Mouse (Mus musculus) frontal cortex, postnatal 25 days (tissue): Measurements from ENCODE around the gene Rapgefl1.
"Not testable (repeated sequence)": the region's sequence is repeated elsewhere in the genome, so short reads cannot be mapped to it uniquely, and the experiment has no call there.

Source experiments
- DNase-seq, 2 experiments: peaks; one replicate each; pipeline ENCODE4 v3.0.0; 2022; ENCODE audit warnings: low spot score in 2 of 2

Rapgefl1 gene

DNA sequence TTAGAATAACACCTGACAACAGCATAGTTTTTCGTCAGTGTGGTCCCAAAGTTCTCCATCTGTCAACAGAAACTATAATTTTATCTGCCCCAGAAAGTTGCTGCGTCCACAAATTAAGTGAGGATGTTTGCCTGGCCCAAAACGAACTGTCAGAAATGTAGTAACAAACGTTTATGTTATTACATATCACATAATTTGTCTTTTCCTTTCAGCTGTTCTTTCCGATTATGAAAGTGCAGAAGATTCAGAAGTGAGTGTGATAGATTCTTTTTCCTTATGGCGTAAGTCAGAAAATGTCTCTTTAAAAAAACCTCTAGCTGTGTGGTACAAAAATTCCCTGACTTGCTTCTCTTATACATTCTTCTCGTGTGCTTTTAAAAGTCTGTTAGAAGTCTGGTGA, 25.9 kb upstream of the Rapgefl1 start:
- DNase-seq, result no peak

DNA sequence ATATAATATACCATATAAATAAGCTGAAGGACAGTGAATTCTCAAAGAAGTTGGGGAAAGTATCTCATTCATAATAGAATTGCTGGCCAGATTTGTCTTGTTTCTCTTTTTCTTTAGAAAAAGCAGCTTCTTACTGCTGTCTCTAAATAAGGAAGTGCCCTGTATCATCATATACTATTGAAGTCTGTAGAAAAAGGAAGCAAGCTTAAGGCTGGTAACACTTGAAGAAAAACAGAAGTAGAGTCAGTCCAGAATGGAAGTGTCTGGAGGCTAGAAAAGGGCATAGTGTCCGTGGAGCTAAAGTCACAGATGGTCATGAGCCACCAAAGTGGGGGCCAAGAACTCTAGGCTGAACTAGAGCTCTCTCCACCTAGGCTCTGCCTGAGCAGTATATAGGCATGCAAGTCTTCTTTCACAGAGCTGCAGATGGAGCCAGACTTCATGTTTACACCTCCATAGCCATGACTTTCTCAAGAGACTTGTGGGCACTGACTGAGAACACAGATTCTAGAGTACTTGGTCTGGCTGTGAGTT, 19.8 kb upstream of the Rapgefl1 start:
- no peak for DNase-seq

DNA sequence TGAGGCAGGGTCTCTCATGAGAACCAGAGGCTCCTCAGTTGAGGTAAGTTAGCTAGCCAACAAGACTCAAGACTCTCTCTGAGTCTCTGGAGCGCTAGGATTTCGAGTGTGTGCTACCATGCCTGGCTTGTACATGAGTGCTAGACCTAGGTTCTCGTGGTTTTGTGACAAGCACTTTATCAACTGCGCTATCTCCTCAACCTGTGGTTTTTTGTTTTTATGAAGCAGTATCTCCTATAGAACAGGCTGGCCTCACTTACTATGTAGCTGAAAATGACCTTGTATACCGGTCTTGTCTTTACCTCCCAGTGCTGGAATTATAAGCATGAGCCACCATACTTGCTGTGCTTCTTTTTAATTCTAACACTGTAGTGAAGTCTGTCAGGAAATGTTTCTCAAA, 15.6 kb upstream of the Rapgefl1 start:
- DNase-seq, result no peak

- DNase-seq, result not testable (repeated sequence)
These were observed 10.5 kb upstream of the Rapgefl1 start for GRCm38 (mm10) chr11:98826071-98826470.

GRCm38 (mm10) chr11:98827877-98828276, 8.7 kb upstream of the Rapgefl1 start:
- no peak for DNase-seq

DNA sequence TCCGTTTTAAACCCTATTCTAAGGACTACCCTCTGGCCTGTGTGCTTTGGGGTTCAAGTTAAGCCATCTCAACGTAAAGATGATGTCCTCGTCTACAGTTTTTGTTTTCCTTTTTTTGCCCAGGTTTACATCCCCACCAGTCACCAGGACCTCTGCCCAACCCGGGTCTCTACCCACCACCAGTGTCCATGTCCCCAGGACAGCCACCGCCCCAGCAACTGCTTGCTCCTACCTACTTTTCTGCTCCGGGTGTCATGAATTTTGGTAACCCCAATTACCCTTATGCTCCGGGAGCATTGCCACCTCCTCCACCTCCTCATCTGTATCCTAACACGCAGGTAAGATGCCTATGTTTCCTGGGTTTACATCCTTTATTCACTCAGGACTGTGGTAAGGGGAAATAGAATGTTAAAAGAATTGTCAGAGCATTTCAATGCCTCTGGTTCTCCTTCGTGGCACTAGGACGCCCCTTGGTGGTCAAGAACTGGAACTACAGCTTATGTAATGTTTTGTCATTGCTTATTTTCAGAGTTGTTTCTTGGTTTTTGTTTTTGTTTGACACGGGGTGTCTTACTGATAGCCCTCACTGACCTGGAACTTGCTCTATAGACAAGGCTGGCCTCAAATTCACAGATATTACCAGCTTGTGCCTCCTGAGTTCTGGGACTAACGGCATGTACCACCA, 7.4 kb upstream of the Rapgefl1 start:
- DNase-seq, result no peak

- no peak for DNase-seq
These were observed 6.7 kb upstream of the Rapgefl1 start for GRCm38 (mm10) chr11:98829875-98830274.

DNA sequence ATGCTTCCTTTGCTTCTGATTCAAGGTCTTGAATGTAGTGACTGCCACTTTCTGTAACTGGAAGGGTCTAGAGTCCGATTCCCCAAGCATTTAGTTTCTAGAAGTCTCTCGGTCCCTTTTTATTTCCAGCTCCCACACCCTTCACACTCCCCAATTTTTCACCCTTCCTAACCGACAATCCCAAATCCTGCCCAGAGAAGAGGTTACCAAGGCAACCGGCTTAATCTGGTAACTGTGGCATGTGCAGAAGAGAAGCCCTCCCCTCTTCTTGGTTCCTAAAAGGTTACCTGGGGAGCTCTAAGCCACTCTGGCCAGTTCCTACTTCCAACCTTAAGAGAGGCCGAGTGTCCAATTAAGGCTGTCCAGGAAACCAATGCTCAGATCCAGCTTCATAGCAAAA, 1.3 kb upstream of the Rapgefl1 start:
- DNase-seq, result no peak

- no peak for DNase-seq
These were observed 860 bp upstream of the Rapgefl1 start for GRCm38 (mm10) chr11:98835725-98836124.

DNA sequence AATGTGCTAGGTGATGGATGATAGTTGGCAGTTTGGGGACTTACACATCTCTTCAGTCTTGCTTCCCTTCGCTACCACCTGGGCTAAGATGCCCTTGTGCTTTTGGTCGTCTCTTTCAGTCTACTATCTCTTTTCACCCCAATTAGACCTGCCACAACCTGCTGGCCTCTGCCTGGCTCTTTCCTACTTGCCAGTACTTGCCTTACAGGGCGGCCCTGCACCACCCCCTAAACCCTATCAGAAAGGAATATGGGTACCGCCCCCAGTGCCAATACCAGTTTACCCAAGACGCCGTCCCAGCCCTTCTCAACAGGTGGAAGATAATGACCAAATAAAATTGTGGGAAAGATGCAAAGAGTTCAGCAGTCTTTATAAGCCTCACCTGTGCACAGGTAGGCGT, 457 bp upstream of the Rapgefl1 start:
- no peak for DNase-seq

- DNase-seq, result no peak
These were observed 683 bp downstream of the Rapgefl1 start for GRCm38 (mm10) chr11:98837231-98837704.

GRCm38 (mm10) chr11:98837917-98838316, 1.3 kb downstream of the Rapgefl1 start:
- no peak for DNase-seq

DNA sequence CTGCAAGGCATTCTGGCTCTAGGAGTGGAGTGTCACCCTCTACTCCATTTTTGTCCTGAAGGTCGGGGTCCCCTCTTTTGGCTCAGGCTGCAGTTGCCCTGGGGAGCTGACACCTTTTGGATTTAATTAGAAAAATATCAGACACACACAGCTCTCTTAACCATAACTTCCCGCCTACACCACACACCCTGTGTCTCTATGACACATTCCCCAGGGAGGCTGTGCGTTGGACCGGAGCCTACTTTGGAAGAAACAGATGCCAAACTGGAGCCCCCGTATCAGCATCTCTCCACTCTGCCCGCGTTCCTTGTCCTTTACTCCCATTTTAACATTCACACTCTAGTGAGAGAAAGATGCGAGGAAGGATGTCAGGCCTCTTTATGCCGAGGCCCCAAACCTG, 1.9 kb downstream of the Rapgefl1 start:
- peak in 1 of 2 experiments; percentile 66 for DNase-seq

DNA sequence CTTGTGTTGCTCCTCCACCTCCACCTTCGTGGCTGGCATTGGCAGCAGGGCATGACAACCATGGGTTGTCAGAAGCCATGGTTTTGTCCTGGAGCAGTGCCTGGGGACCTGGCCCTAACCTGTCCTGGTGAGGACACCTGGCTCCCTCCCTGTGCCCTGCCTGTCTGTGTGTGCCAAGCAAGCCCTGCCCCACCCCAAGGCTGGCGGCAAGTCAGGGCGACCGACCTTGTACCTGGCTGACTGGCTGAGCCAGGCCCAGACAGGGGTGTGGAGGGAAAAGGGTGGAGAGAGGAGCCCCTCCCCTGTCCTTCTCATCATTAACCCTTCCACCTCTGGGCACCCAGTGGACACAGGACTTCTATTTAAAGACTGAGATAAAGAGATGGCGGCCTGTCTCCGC, 2.8 kb downstream of the Rapgefl1 start:
- no peak for DNase-seq

GRCm38 (mm10) chr11:98839897-98840296, 3.3 kb downstream of the Rapgefl1 start:
- no peak for DNase-seq

GRCm38 (mm10) chr11:98846016-98846415, 9.4 kb downstream of the Rapgefl1 start:
- no peak for DNase-seq

GRCm38 (mm10) chr11:98846865-98847604, 10.4 kb downstream of the Rapgefl1 start:
- DNase-seq, result no peak

DNA sequence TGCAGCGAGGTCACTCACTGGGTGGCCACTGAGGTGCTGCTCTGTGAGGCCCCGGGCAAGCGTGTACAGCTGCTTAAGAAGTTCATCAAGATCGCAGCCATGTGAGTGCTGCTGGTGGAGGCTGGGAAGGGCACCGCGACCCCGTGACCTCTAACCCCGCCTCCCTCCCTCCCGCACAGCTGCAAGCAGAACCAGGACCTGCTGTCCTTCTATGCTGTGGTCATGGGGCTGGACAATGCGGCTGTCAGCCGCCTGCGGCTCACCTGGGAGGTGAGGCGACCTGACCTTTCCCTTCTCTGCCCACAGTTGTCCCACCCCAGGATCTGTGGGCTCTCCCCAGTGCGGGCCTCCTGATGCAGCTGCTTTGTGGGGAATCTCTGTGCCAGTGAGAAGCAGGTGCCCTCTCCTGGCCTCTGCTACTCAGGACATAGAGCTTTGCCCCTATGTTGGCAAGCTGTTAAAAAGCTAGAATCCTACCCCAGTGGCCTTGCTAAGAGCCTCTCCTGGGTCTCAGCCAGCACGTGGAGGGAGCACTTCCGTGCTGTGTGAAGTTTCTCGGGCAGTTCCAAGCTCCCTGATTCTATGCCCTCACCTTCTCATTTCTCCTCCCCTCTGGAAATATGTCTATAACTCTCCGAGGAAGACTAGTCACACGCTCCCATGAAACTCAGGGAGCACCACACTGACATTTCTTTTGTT, 12.8 kb downstream of the Rapgefl1 start:
- no peak for DNase-seq

- no peak for DNase-seq
These were observed 13.8 kb downstream of the Rapgefl1 start for GRCm38 (mm10) chr11:98850100-98851093.

DNA sequence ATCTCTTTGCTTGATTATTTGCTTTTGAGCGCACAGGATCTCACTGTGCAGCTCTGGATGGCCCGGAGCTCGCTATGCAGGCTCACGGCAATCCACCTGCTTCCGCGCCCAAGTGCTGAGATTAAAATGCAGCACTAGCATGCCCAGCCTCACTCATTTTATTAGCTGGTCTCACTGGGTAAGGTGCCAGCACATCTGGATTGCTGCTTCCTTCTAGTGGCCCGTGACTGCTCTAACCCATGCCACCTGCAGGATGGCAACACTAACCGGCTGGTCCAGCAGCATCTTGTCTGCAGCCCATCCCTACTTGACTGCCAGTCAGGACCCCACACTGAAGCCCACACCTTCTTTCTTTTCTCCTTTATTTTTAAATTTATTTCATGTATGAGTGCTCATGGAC, 17.5 kb downstream of the Rapgefl1 start:
- no peak for DNase-seq

DNA sequence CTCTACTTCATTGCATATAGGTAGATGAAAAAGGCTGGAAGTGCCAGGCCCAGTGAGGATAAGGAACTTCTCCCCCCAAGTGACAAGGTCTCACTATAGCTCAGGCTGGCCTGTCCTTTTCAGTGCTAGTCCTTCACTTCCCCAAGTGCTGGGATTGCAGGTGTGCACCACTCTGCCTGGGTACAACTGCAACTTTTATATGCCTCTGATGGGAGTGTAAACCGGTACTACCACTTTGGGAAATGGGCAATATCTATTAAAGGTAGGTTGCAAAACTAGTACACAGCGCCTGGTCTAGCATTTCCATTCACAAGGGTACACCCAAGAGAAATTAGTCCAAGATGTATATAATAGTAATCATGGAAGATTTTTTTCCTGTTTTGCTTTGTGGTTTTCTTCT, 18.1 kb downstream of the Rapgefl1 start:
- DNase-seq, result no peak
